Mouse (Mus musculus) induced T-regulatory cell, adult 2 months (primary cell): ENCODE data around the gene Lim2.
"Not testable (repeated sequence)": the region's sequence is repeated elsewhere in the genome, so short reads cannot be mapped to it uniquely, and the experiment has no call there.

ENCODE experiments used
- DNase-seq: peaks from one replicate; pipeline ENCODE4 v3.0.0-alpha.2; 2012; ENCODE audit warnings: low read depth

Lim2 gene

DNA sequence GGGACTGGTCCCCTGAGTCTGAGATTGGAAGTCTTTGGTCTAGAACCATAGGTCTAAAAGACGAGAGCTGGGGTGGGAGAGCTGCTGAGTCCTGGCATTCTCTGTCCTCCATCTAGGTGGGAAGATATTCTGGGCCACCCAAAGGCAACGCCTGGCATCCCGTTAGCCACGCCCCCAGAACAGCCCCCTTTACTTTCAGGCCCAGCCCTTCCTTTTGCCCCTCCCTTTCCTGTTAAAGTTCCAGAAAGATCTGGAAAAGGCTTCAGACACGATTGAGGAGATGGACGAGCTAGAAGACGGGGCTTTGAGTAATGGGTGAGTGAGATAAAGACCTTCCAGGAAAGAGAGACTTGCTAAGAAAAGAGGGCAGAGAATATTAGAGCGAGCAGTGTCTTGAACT lies at the start of gene Lim2:
Lim2 (plus strand) TSS at position 265 of the 400 bp plus-strand sequence.
- no peak for DNase-seq

DNA sequence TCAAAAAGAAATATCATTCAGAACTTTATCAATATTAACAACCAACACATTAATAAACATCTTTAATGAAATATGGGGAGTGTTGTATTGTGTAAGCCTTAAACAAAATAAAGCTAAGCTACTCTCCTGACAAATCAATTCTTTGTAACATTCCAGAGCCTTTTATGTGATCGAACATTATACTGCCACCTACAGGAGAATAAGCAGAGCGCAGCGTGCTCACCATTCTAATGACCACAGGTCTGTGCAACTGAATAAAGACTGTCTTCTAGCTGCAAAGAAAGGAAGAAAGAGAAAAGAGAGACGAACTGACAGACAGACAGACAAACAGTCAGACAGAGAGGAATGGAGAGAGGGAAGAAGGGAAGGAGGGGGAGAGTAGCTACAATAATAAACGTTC lies 49.2 kb upstream of the Lim2 start:
- DNase-seq: peak; percentile 63

DNA sequence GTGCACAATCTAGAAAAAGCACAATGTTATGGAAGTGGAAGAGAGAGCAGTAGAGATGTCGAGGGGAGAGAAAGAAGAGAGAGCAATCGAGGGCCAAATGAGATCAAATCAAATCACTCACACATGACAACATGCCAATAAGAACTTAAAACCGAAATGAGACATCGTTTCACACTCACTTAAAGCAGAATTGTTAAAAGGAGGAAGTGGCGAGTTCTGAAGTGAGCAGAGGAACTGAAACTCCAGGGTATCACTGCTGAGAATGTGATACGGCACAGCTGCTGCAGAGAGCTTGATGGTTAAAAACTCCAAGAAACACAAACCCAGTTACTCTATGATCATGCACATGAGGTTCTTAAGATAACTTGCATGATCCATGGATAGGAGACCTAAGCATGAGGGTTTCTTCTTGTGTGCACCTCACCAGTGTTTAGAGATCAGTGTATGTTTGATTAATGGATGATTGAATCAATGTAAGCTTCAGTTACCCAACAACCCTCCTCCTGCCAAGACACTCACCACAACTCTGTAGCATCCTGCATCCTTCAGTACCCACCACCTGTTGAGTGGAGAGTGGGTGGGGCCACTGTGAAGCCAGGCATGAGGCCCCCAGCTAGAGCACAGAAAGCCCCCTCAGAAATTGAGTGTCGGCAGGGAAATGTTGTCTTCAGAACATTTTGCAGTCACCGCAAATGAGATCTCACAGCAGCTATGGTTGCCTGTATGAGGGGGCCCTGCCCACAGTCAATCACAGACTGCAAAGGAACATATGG lies 34.9 kb upstream of the Lim2 start:
- peak; percentile 21 for DNase-seq

- no peak for DNase-seq
Observed at GRCm38 (mm10) chr7:43399501-43399900, 28.0 kb upstream of the Lim2 start.

GRCm38 (mm10) chr7:43402718-43403117 lies 24.8 kb upstream of the Lim2 start:
- DNase-seq: no peak

DNA sequence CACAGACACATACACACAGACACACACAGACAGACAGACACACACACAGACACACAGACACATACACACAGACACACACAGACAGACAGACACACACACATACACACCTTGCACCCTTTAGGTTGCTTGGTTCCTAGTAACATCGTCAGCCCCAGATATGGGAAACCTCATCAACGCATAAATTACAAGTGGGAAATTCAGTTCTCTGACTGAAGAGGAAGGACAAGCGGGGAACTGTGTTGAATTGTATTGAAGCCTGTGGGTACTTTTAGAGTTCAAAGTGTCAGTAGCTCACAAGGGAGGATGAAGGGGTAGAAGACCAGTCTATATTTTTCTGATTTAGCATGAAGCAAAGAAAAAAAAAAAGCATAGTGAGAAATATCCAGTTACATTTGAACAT lies 19.9 kb upstream of the Lim2 start:
- no peak for DNase-seq

GRCm38 (mm10) chr7:43408131-43408553 lies 19.3 kb upstream of the Lim2 start, which contains the start of gene Siglecg:
Gene Siglecg, plus strand, starts transcription at chr7:43408204.
- no peak for DNase-seq

- no peak for DNase-seq
Observed at GRCm38 (mm10) chr7:43409084-43409483, 18.4 kb upstream of the Lim2 start.

GRCm38 (mm10) chr7:43411724-43412123 lies 15.7 kb upstream of the Lim2 start:
- not testable (repeated sequence) for DNase-seq

GRCm38 (mm10) chr7:43417298-43417697 lies 10.2 kb upstream of the Lim2 start:
- DNase-seq: no peak

- peak; percentile 90 for DNase-seq
Observed at GRCm38 (mm10) chr7:43422995-43423617, 4.4 kb upstream of the Lim2 start.

DNA sequence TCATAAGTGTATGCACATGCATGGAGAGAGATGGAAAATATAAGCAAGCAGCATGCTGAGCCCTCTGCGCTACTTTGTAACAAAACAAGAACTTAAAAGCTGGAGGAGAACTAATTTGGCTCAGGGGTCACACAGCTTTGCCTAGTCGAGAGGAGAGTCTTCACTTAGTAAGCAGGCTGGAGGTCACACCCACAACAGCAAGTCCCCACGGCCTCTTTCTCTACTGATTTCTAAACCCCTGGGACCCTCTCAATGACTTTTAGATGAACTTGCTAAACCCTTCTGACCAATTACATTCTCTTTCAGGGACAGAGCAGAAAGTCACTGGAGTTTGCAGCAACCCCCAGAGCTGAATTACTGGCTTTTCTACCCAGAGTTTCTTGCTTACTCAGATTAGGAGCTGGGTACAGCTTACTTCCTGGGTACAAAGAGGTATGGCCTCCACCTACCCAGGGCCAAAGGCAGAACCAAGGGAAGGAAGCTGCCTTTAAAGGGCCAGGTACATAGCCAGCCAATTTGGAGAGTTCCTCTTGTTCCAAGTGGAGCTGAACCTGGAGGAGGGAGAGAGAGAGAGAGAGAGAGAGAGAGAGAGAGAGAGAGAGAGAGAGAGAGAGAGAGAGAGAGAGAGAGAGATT lies 3.4 kb upstream of the Lim2 start:
- DNase-seq: peak; percentile 57

DNA sequence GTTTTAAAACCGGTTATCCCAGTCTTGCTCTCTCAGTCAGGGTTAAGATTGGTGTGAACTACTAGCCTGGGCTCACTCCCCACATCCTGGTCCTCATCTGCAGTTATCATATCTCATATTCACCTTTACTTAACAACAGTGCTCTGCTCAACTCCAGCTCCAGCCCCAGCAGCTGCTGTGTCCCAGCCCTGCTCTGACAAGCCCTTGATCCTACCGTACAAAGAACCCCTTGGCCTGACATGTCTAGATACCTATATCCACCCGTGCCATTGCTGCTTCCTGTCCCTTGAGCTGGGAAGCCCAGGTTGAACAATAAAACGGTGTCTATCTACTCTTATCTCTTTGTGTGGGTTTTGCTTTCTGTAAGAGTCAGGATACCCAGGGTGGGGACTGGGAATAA lies 2.0 kb downstream of the Lim2 start:
- DNase-seq: no peak

GRCm38 (mm10) chr7:43432891-43433290 lies 5.4 kb downstream of the Lim2 start:
- no peak for DNase-seq

- no peak for DNase-seq
Observed at GRCm38 (mm10) chr7:43434676-43435075, 7.2 kb downstream of the Lim2 start.

DNA sequence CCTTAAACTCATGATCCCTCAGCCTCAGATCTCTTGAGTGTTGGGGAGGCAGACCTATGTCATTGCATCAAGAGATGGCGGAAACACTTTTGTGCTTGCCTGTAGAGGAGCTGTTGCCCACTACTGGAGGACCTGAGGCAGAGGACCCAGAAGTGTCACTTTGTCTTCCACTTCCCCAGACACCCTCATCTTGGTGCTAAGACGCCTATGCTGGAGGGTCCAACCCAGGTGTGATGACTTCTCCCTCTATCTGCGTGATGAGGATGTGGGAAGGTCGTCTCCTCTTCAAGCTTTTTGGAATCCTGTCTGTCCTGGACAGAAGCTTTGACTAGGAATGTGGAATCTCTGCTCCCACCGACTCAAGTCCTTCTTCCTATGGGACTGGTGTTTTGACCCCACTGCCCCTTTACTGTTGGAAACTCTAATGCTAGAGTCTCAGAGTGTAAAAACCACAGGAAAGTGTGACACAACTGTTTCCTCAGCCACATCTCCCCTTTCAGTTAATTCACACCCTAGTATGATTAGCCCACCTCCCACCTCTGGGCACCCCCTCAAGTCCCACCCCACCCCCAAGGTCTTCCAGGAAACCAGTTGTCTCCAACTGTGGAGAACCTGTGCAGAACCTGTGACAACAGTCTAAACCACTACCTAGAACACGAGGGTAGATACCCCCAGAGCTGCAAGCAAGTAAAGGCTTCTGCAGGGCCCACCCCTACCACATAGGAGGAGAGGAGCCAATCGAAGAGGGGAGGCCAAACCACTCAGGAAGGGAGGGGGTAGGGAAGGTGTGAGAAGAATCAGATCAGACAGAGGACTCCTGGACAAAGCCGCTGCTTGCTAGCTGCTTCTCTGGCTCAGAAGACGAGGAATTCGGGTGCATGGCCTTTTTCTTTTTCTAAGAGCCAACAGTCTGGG lies 9.1 kb downstream of the Lim2 start, which contains the start of gene Nkg7:
Nkg7 (plus strand) TSS at position 733 of the 915 bp plus-strand sequence.
- peak; percentile 62 for DNase-seq

- DNase-seq: peak; percentile 75
Observed at GRCm38 (mm10) chr7:43438611-43439010, 11.1 kb downstream of the Lim2 start.

GRCm38 (mm10) chr7:43440482-43440881 lies 13.0 kb downstream of the Lim2 start, which contains the start of gene Cldnd2:
Gene Cldnd2, plus strand, starts transcription at chr7:43440782.
- DNase-seq: no peak

GRCm38 (mm10) chr7:43441071-43441470 lies 13.6 kb downstream of the Lim2 start:
- DNase-seq: no peak

- DNase-seq: no peak
Observed at GRCm38 (mm10) chr7:43442684-43443083, 15.2 kb downstream of the Lim2 start.

DNA sequence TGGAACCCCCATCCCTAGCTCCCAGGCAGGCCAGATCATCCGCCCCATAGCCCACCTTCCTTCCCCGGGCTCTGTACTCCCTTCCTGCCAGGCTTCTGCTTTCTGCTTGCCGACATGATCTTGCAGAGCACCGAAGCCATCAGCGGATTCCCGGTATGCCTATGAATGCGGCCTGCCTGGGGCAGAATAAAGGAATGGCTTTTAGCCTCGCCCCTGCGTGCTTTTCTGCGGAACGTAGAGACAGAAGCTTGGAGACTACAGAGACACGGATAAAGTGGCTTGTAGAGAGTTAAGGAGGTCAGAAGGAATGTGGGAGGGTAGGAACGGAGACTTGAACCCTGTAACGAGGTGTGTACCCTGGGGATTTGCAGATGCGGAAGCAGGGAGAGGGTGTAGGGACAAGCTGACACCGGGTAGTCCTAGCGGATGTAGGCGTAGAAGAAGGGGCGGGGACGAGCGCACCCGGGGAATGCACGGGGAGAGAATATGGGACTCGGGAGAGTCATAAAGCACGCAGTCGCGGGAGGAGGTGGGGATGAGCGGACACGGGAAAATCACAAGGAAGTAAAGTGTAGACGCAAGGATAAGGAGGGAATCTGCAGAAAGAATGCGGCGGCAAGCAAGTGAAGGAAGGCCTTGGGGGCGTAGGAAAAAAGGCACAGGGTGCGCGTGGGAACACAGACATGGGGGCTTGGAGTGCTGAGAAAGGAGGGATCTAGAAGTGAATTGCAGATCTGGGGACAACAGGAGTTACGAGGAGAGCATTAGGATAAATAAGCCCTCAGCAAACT lies 15.9 kb downstream of the Lim2 start:
- DNase-seq: peak; percentile 89
